Mouse (Mus musculus): ENCODE measurements around the gene Atp6v0b. TPM values are rescaled to one million over a fixed set of nuclear protein-coding genes. Genes with fewer than 3 reads are reported as not detected.

Atp6v0b gene
- polyA plus RNA-seq, 1 experiment, result 137 TPM

- Histone ChIP-seq H3K4me1 (ENCODE audit: control insufficient read depth, insufficient read depth, low read length) (no peaks in the 10 kb centered on the region), H3K27ac (ENCODE audit: insufficient read depth, low read length) (no peak overlapping the region), H3K4me3 (ENCODE audit: insufficient read depth, low read length) (no peak overlapping the region)
- TF ChIP-seq POLR2A (IDR thresholded peaks at IDR 0.05; ENCODE audit: low read depth, low read length), result no peak
- TF ChIP-seq CTCF (IDR thresholded peaks at IDR 0.05; ENCODE audit: borderline replicate concordance, insufficient read depth, low read length), result no peak
Observed at GRCm38 (mm10) chr4:117893376-117893775, 6.2 kb upstream of the Atp6v0b start.

GRCm38 (mm10) chr4:117891738-117892161 is 4.6 kb upstream of the Atp6v0b start, which contains the start of gene Dph2:
TSS of gene Dph2 (minus strand) at chr4:117892032.
- no peaks in the 10 kb centered on the region for H3K4me1 ChIP-seq (ENCODE audit: control insufficient read depth, insufficient read depth, low read length)
- H3K27ac ChIP-seq (ENCODE audit: insufficient read depth, low read length), result no peak within 1 kb of the TSS
- TF ChIP-seq POLR2A (IDR thresholded peaks at IDR 0.05; ENCODE audit: low read depth, low read length), result peak; percentile 48; the same call in 1 of the 2 replicates
- TF ChIP-seq CTCF (IDR thresholded peaks at IDR 0.05; ENCODE audit: borderline replicate concordance, insufficient read depth, low read length), result no peak
- peak within 1 kb of the TSS; percentile 92 for H3K4me3 ChIP-seq (ENCODE audit: insufficient read depth, low read length)

- peak overlapping the region; percentile 92 for H3K4me3 ChIP-seq (ENCODE audit: insufficient read depth, low read length)
- no peaks in the 10 kb centered on the region for H3K4me1 ChIP-seq (ENCODE audit: control insufficient read depth, insufficient read depth, low read length)
- H3K27ac ChIP-seq (ENCODE audit: insufficient read depth, low read length), result no peak overlapping the region
- TF ChIP-seq POLR2A (IDR thresholded peaks at IDR 0.05; ENCODE audit: low read depth, low read length) (no peak), CTCF (IDR thresholded peaks at IDR 0.05; ENCODE audit: borderline replicate concordance, insufficient read depth, low read length) (no peak)
Observed at GRCm38 (mm10) chr4:117890750-117891149, 3.6 kb upstream of the Atp6v0b start.

GRCm38 (mm10) chr4:117890031-117890430 is 2.9 kb upstream of the Atp6v0b start:
- Histone ChIP-seq H3K4me3 (ENCODE audit: insufficient read depth, low read length) (no peak overlapping the region), H3K4me1 (ENCODE audit: control insufficient read depth, insufficient read depth, low read length) (no peaks in the 10 kb centered on the region), H3K27ac (ENCODE audit: insufficient read depth, low read length) (no peak overlapping the region)
- no peak for TF ChIP-seq CTCF (IDR thresholded peaks at IDR 0.05; ENCODE audit: borderline replicate concordance, insufficient read depth, low read length)
- TF ChIP-seq POLR2A (IDR thresholded peaks at IDR 0.05; ENCODE audit: low read depth, low read length), result no peak

- no peak overlapping the region for H3K4me3 ChIP-seq (ENCODE audit: insufficient read depth, low read length)
- H3K4me1 ChIP-seq (ENCODE audit: control insufficient read depth, insufficient read depth, low read length), result no peaks in the 10 kb centered on the region; the same call in 1 of the 2 replicates
- TF ChIP-seq CTCF (IDR thresholded peaks at IDR 0.05; ENCODE audit: borderline replicate concordance, insufficient read depth, low read length) (no peak), POLR2A (IDR thresholded peaks at IDR 0.05; ENCODE audit: low read depth, low read length) (no peak)
- H3K27ac ChIP-seq (ENCODE audit: insufficient read depth, low read length), result no peak overlapping the region
Observed at GRCm38 (mm10) chr4:117889471-117889870, 2.3 kb upstream of the Atp6v0b start.

GRCm38 (mm10) chr4:117887920-117888319 is 787 bp upstream of the Atp6v0b start:
- Histone ChIP-seq H3K4me3 (ENCODE audit: insufficient read depth, low read length) (no peak overlapping the region), H3K4me1 (ENCODE audit: control insufficient read depth, insufficient read depth, low read length) (no peaks in the 10 kb centered on the region; the same call in 1 of the 2 replicates), H3K27ac (ENCODE audit: insufficient read depth, low read length) (no peak overlapping the region)
- TF ChIP-seq CTCF (IDR thresholded peaks at IDR 0.05; ENCODE audit: borderline replicate concordance, insufficient read depth, low read length) (no peak), POLR2A (IDR thresholded peaks at IDR 0.05; ENCODE audit: low read depth, low read length) (0 out of 2 replicates have a peak, but pooled peaks have one; percentile 16)

- TF ChIP-seq CTCF (IDR thresholded peaks at IDR 0.05; ENCODE audit: borderline replicate concordance, insufficient read depth, low read length) (no peak), POLR2A (IDR thresholded peaks at IDR 0.05; ENCODE audit: low read depth, low read length) (no peak)
- no peak overlapping the region for H3K27ac ChIP-seq (ENCODE audit: insufficient read depth, low read length)
- no peaks in the 10 kb centered on the region; the same call in 1 of the 2 replicates for H3K4me1 ChIP-seq (ENCODE audit: control insufficient read depth, insufficient read depth, low read length)
- H3K4me3 ChIP-seq (ENCODE audit: insufficient read depth, low read length), result peak overlapping the region; percentile 76
Observed at GRCm38 (mm10) chr4:117886644-117887043, 489 bp downstream of the Atp6v0b start.

GRCm38 (mm10) chr4:117885994-117886393 is 1.1 kb downstream of the Atp6v0b start:
- Histone ChIP-seq H3K27ac (ENCODE audit: insufficient read depth, low read length) (no peak overlapping the region), H3K4me1 (ENCODE audit: control insufficient read depth, insufficient read depth, low read length) (no peaks in the 10 kb centered on the region; the same call in 1 of the 2 replicates), H3K4me3 (ENCODE audit: insufficient read depth, low read length) (peak overlapping the region; percentile 76)
- no peak for TF ChIP-seq POLR2A (IDR thresholded peaks at IDR 0.05; ENCODE audit: low read depth, low read length)
- no peak for TF ChIP-seq CTCF (IDR thresholded peaks at IDR 0.05; ENCODE audit: borderline replicate concordance, insufficient read depth, low read length)

- no peak overlapping the region for H3K4me3 ChIP-seq (ENCODE audit: insufficient read depth, low read length)
- no peaks in the 10 kb centered on the region; the same call in 1 of the 2 replicates for H3K4me1 ChIP-seq (ENCODE audit: control insufficient read depth, insufficient read depth, low read length)
- TF ChIP-seq POLR2A (IDR thresholded peaks at IDR 0.05; ENCODE audit: low read depth, low read length), result no peak
- TF ChIP-seq CTCF (IDR thresholded peaks at IDR 0.05; ENCODE audit: borderline replicate concordance, insufficient read depth, low read length), result no peak
Observed at GRCm38 (mm10) chr4:117885093-117885492, 2.0 kb downstream of the Atp6v0b start.

GRCm38 (mm10) chr4:117884146-117884545 is 3.0 kb downstream of the Atp6v0b start:
- Histone ChIP-seq H3K4me1 (ENCODE audit: control insufficient read depth, insufficient read depth, low read length) (no peaks in the 10 kb centered on the region; the same call in 1 of the 2 replicates), H3K27ac (ENCODE audit: insufficient read depth, low read length) (no peak overlapping the region), H3K4me3 (ENCODE audit: insufficient read depth, low read length) (peak overlapping the region; percentile 59; the same call in 1 of the 2 replicates)
- TF ChIP-seq POLR2A (IDR thresholded peaks at IDR 0.05; ENCODE audit: low read depth, low read length), result no peak
- no peak for TF ChIP-seq CTCF (IDR thresholded peaks at IDR 0.05; ENCODE audit: borderline replicate concordance, insufficient read depth, low read length)

More at GRCm38 (mm10) chr4:117885093-117885492, 2.0 kb downstream of the Atp6v0b start:
- no peak overlapping the region for H3K27ac ChIP-seq (ENCODE audit: insufficient read depth, low read length)

All from embryonic fibroblast, embryonic 13.5 days (primary cell).